Mouse (Mus musculus) kidney, postnatal 36 days (tissue): ENCODE data around the gene Gm29427.

Source experiments
- DNase-seq, 2 experiments: peaks; one replicate each; pipeline ENCODE4 v3.0.0; 2021 to 2022; ENCODE audit warnings: mixed read lengths in 2 of 2

Gm29427 gene

GRCm38 (mm10) chr1:130715561-130716217 lies at the start of gene Gm29427:
Gene Gm29427, minus strand, starts transcription at chr1:130715799.
- peak; percentile 98 for DNase-seq

DNA sequence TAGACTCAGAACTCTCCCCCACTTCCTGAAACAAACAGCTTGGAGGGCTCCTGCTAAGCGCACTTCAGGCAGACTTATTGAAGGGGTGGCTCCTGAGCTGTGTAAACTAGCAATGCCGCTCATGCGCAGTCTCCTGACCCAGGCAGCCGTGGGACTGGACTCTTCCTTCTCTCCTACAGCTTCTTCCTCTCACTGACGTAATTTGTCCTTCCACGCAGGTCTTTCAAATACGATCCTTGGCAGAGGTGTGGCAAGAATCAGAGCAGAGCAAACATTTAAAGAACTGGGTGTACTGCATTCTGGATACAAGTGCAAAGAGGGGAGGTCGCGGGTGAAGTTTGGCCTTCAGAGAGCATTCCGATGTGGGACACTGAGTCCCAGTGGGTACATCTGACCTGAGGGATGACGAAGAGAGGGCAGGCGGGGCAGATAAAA lies 48.4 kb upstream of the Gm29427 start:
- DNase-seq: no peak

- DNase-seq: no peak
Measured at GRCm38 (mm10) chr1:130762045-130762760, 46.6 kb upstream of the Gm29427 start.

- no peak for DNase-seq
Measured at GRCm38 (mm10) chr1:130761597-130761996, 46.0 kb upstream of the Gm29427 start.

GRCm38 (mm10) chr1:130759689-130760088 lies 44.1 kb upstream of the Gm29427 start:
- DNase-seq: no peak

DNA sequence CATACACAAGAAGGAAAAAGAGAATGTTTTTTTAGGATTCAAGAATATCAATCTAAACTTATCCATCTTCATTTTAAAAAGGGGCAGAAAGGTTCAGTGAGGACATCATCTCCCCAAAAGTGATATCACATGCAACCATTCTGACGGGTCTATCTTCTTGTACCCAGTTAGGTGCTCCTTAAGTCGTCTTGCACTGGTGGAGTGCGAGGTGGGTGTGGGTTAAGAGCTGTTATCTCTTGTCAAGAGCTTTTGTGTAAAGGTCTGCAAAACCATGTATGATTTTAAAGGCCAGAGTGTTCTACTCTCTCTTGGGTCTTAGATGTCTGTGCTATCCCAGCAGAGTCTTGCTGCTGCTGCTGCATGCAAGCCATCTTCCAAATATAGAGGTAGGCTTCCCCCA lies 31.2 kb upstream of the Gm29427 start:
- no peak for DNase-seq

- DNase-seq: no peak
Measured at GRCm38 (mm10) chr1:130745591-130745990, 30.0 kb upstream of the Gm29427 start.

- no peak for DNase-seq
Measured at GRCm38 (mm10) chr1:130744961-130745360, 29.4 kb upstream of the Gm29427 start.

DNA sequence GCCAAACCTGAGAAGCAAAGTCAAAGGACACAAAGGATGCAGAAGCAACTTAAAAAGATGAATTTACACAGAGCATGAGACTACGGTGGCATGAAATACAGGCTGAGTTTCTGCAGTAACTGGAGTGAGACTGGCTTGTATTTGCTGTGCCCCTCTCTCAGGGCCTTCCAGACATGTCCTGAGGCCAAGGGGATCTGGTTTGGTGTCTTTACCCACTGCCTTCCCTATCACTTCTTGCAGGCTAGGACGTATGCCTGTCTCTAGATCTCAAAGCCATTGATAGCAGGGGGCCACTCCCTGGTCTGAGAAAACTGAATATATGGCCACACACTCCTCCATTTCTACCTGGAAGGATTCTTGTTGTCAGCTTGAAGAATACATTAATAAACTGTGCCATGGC lies 28.6 kb upstream of the Gm29427 start:
- no peak for DNase-seq

DNA sequence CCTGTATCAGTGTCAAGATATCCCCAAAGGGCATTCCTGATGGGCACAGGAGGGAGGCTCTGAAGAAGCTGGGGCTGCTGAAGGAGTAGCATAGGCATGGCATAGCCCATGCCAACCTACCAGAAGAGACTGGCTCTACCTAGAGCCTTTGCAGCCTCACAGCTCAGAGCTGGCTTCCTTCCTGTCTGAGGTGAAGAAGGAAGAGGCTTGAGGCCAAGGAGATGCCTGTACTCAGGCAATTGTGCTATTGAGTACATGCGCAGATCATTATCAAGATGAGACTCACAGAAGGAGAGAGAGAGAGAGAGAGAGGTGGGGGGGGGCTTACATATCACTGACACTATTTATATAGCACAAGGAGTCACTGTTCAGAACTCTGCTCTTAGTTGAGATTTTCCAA lies 28.2 kb upstream of the Gm29427 start:
- no peak for DNase-seq

DNA sequence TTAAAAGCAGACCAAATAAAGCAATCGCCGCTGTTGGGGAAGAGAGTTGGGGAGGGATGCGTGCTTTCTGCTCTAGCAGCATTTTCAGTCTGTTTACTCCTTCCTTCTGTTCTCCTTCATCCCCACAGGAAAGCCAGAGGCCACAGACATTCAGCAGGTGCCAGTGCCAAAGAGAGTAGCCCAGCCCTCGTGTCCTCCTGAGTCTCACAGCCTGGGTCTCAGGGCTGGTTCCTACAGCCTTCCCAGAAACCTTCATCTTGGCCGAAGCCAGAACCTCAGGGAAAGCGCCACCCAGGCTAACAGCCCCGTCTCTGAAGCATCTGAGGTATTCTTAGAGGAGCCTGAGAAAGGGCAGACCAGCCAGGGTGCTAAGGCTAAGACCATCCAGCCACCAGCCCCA lies 26.6 kb upstream of the Gm29427 start:
- no peak for DNase-seq

- no peak for DNase-seq
Measured at GRCm38 (mm10) chr1:130740781-130741720, 25.5 kb upstream of the Gm29427 start.

DNA sequence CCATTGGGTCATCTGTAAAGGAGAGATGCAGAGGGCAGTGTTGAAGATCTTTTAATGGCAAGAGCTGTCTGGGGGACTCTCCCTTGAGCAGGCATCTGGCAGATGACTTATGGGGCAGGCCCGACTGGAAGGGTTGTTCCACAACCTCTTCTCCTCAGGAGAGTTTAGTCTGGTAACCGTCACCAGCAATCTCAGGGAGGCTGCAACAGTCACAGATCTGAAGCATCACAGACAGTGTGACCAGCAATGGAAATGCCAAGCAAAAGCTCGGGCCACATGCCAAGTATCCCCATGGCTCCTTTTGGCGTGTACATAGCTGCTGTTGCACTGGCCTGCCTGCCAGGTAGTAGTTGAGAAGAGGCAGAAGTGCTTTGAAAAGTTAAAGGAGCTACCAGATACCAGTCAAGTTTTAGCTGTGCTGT lies 24.6 kb upstream of the Gm29427 start:
- peak in 1 of 2 experiments; percentile 33 for DNase-seq

DNA sequence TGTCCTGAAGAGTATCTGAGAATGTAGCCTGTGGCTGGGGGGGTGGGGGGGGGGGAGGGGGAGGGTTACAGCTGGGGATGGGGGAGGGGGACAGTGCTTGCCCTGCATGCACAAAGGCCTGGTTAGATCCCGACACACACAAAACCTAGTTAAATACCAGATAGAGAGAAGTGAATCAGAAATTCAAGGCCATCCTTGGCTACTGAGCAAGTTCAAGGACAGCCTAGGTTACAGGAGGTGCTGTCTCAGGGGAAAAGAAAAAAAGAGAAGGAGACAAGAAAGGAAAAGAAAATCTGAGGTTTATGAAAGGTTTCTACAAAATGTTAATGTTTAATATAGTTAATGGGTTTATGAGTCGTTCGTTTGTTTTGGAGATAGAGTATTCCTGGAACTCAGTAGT lies 24.0 kb upstream of the Gm29427 start:
- no peak for DNase-seq

DNA sequence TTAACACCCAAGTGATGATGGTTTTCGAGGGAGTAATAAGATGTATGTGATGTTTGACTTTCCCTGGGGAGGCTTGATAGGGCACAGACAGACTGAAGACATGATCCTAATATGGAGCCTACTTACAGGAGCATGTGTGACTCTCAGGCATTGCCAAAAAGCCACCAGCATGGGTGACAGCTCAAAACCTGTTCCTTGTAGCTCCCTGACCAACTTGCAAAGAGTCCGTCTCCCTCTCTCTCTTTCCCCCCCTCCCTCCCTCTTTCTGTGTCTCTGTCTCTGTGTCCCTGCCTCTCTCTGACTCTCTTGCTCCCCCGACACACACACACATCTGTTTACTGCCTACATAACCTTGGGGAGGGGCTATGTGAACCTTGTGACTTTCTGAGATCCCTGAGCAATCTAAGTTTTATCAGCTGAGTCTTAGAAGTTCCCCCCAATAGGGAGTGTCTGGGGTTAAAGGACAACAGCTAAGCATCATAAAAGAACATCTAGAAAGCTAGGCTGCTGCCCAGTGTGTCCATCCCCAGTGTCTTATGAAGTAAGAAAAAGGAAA lies 23.0 kb upstream of the Gm29427 start:
- no peak for DNase-seq

GRCm38 (mm10) chr1:130737916-130738315 lies 22.3 kb upstream of the Gm29427 start:
- no peak for DNase-seq

GRCm38 (mm10) chr1:130737411-130737881 lies 21.8 kb upstream of the Gm29427 start:
- DNase-seq: no peak

GRCm38 (mm10) chr1:130734852-130735251 lies 19.3 kb upstream of the Gm29427 start:
- peak in 1 of 2 experiments; percentile 17 for DNase-seq

GRCm38 (mm10) chr1:130734452-130734851 lies 18.9 kb upstream of the Gm29427 start:
- peak in 1 of 2 experiments; percentile 48 for DNase-seq

- peak; percentile 71 to 86 for DNase-seq
Measured at GRCm38 (mm10) chr1:130733671-130734070, 18.1 kb upstream of the Gm29427 start.

GRCm38 (mm10) chr1:130732706-130733658 lies 17.4 kb upstream of the Gm29427 start:
- DNase-seq: no peak
